Mouse (Mus musculus): ENCODE results near the gene Dut. TPM values are rescaled to one million over a fixed set of nuclear protein-coding genes. Genes with fewer than 3 reads are reported as not detected.

Dut gene
- polyA plus RNA-seq, 1 experiment from 2014 or later = 40.5 TPM

DNA sequence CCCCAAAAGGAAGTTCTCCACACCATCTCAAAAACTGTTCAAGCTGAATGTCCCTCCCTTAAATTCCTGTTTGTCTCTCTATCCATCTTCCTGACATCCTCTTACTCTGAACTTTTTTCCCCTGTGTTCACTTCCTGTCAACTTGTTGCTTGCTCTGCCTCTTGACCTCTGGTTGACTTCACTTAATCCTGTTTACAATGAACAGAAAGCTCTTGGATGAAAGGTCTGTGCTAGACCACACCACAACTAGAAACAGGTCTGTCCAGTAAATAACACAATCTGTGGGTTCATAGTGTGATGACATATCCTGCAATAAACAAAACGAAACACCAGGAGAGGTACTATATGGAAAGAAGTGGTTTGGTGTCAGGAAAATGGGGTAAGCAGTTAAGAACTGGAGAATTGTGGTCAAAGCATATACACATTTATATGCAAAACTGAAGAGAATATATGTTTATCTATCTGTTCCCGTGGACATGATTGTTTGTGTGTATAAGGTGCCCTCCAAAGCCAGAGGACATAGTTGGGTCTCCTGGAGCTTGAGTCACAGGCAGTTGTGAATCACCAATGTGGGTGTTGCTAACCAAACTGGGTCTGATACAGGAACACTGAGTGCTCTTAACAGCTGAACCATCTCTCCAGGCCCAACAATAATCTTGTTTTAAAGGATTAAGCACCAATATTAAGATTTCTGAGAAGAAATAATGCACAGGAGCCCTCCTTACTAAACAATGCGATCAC is 1.3 kb upstream of the Dut start:
- Histone ChIP-seq H3K4me2 (replicated peaks; ENCODE audit: low read depth, low read length) (no peak overlapping the region), H3K9me3 (ENCODE audit: low read length) (no peaks in the 10 kb centered on the region), H3K4me3 (ENCODE audit: low read depth, low read length) (no peak overlapping the region), H3K27me3 (replicated peaks; ENCODE audit: insufficient read depth, low read length) (no peaks in the 10 kb centered on the region), H3K36me3 (ENCODE audit: insufficient read depth, low read length) (no peaks in the 10 kb centered on the region), H3K9ac (replicated peaks; ENCODE audit: low read depth) (no peak overlapping the region), H3K4me1 (ENCODE audit: insufficient read depth, low read depth, low read length) (0 out of 2 replicates have a peak, but pooled peaks cover 6% of the 10 kb centered on the region), H3K27ac (ENCODE audit: low read length) (no peak overlapping the region)
- no peak for TF ChIP-seq EP300 (IDR thresholded peaks at IDR 0.05)
- TF ChIP-seq CTCF (IDR thresholded peaks at IDR 0.05) = no peak
- 59% methylated on average over 3 of the region's 3 CpGs for WGBS
- ATAC-seq (no peak), DNase-seq (ENCODE audit: low spot score) (peak; percentile 50)

DNA sequence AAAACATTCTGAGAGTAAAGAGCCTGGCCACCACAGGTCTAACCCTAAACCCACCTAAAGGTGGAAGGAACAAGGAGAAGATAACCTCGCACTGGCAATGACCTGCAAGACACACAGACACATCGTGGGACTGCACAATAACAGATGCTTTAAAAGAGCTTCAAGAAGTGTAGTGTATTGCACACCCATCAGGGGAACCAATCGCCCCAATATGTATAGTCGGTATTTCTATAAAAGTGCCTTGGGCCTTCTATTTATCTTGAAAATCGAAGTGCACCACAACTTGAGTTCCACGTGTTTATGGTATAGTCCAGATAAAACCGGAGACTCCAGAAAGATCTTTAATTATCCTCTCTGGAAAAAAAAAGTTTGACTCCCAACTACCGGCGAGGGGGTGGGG is 321 bp upstream of the Dut start:
- 12% methylated on average over 9 of the region's 9 CpGs for WGBS
- Histone ChIP-seq H3K4me2 (replicated peaks; ENCODE audit: low read depth, low read length) (peak overlapping the region; percentile 87), H3K27ac (ENCODE audit: low read length) (peak overlapping the region; percentile 82; the same call in 1 of the 2 replicates), H3K36me3 (ENCODE audit: insufficient read depth, low read length) (no peaks in the 10 kb centered on the region), H3K27me3 (replicated peaks; ENCODE audit: insufficient read depth, low read length) (no peaks in the 10 kb centered on the region), H3K4me3 (ENCODE audit: low read depth, low read length) (peak overlapping the region; percentile 66), H3K4me1 (ENCODE audit: insufficient read depth, low read depth, low read length) (0 out of 2 replicates have a peak, but pooled peaks cover 6% of the 10 kb centered on the region), H3K9me3 (ENCODE audit: low read length) (no peaks in the 10 kb centered on the region), H3K9ac (replicated peaks; ENCODE audit: low read depth) (peak overlapping the region; percentile 50)
- no peak for ATAC-seq
- no peak for DNase-seq (ENCODE audit: low spot score)
- TF ChIP-seq CTCF (IDR thresholded peaks at IDR 0.05) (no peak), EP300 (IDR thresholded peaks at IDR 0.05) (no peak)

DNA sequence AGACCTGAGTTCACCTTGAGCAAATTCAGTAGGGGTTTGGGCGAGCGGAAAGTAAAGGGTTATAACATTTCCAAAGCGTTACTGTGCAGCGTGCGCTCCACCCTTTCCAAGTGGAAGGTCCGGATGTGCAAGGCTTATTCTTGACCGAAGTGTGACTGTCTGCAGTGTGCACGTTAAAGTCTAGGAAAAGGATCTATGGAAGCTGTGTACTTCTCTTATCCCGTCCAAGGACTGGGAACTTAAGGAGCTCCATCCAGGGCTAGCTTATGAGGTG is 909 bp downstream of the Dut start:
- peak overlapping the region; percentile 82 for H3K27ac ChIP-seq (ENCODE audit: low read length)
- H3K4me2 ChIP-seq (replicated peaks; ENCODE audit: low read depth, low read length) = peak overlapping the region; percentile 87
- no peaks in the 10 kb centered on the region for H3K36me3 ChIP-seq (ENCODE audit: insufficient read depth, low read length)
- TF ChIP-seq CTCF (IDR thresholded peaks at IDR 0.05) = no peak
- H3K4me1 ChIP-seq (ENCODE audit: insufficient read depth, low read depth, low read length) = 0 out of 2 replicates have a peak, but pooled peaks cover 6% of the 10 kb centered on the region
- no peaks in the 10 kb centered on the region for H3K9me3 ChIP-seq (ENCODE audit: low read length)
- 1% methylated on average over 9 of the region's 9 CpGs for WGBS
- ATAC-seq = peak; percentile 2; the same call in 1 of the 2 replicates
- H3K4me3 ChIP-seq (ENCODE audit: low read depth, low read length) = peak overlapping the region; percentile 66
- H3K27me3 ChIP-seq (replicated peaks; ENCODE audit: insufficient read depth, low read length) = no peaks in the 10 kb centered on the region
- DNase-seq (ENCODE audit: low spot score) = peak; percentile 59
- H3K9ac ChIP-seq (replicated peaks; ENCODE audit: low read depth) = peak overlapping the region; percentile 50

DNA sequence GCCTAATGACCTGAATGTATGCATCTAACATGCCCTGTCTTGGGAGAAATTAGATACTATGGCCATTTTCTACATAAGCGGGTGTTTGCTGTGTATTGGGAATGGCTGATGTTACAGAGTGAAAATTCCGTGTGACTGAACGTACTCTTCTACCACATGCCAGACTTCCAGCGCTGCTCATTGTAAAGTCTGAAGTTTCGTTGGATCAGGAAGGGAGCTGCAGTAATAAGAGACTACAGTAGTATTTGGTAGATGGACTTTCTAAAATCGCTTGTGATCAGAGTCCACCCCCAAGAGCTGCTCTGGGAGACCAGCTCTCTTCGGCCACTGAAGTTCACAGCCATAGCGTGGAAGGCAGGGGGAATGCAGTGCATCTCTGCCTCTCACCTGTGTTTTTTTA is 1.3 kb downstream of the Dut start:
- H3K9ac ChIP-seq (replicated peaks; ENCODE audit: low read depth) = 0 out of 2 replicates have a peak overlapping the region, but pooled peaks have one; percentile 50
- no peaks in the 10 kb centered on the region for H3K36me3 ChIP-seq (ENCODE audit: insufficient read depth, low read length)
- no peaks in the 10 kb centered on the region for H3K27me3 ChIP-seq (replicated peaks; ENCODE audit: insufficient read depth, low read length)
- peak overlapping the region; percentile 82 for H3K27ac ChIP-seq (ENCODE audit: low read length)
- H3K9me3 ChIP-seq (ENCODE audit: low read length) = no peaks in the 10 kb centered on the region
- ATAC-seq (no peak), DNase-seq (ENCODE audit: low spot score) (no peak)
- peak overlapping the region; percentile 66 for H3K4me3 ChIP-seq (ENCODE audit: low read depth, low read length)
- peak overlapping the region; percentile 87 for H3K4me2 ChIP-seq (replicated peaks; ENCODE audit: low read depth, low read length)
- WGBS = 3% methylated on average over 8 of the region's 8 CpGs
- H3K4me1 ChIP-seq (ENCODE audit: insufficient read depth, low read depth, low read length) = 0 out of 2 replicates have a peak, but pooled peaks cover 6% of the 10 kb centered on the region
- TF ChIP-seq CTCF (IDR thresholded peaks at IDR 0.05) (no peak), EP300 (IDR thresholded peaks at IDR 0.05) (no peak)

DNA sequence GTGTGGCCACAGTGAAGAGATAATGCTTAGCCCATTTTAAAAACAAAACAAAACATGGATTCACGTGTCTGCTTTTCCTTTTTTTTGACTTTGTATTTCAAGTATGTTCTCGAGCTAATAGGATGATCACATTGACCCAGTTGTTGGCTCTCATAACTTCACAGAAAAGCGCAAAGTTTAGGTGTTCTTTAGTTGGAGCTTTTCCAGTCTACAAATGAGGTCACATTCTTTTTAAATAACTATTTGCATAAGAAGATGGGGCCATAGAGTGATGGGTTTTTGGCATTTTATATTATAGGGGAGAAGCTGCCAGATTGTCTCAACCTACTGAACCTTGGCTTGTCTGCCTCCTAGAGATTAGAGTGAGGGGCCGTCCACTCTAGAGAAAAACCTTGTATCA is 2.3 kb downstream of the Dut start:
- H3K9ac ChIP-seq (replicated peaks; ENCODE audit: low read depth) = no peak overlapping the region
- no peak overlapping the region for H3K4me3 ChIP-seq (ENCODE audit: low read depth, low read length)

DNA sequence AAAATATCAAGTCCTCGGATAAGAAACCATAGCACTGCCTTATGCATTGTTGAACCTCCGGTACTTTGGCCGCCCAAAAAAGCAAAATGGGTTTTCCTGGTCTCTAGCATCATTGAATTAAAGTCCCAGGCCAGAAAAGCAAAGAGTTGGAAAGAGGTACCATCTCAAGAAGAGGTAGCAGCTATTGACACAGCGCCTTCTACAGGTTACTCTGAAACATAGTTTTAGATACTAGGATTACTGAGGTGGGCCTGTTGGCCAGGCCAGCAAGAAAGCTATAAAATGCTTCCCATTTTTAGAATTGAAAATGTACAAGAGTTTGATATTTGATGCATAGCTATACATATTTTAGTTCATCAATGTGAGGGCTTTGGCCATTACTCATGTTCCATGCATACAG is 2.9 kb downstream of the Dut start:
- Histone ChIP-seq H3K9me3 (ENCODE audit: low read length) (no peaks in the 10 kb centered on the region), H3K4me3 (ENCODE audit: low read depth, low read length) (no peak overlapping the region), H3K9ac (replicated peaks; ENCODE audit: low read depth) (no peak overlapping the region), H3K27ac (ENCODE audit: low read length) (no peak overlapping the region), H3K4me1 (ENCODE audit: insufficient read depth, low read depth, low read length) (0 out of 2 replicates have a peak, but pooled peaks cover 6% of the 10 kb centered on the region), H3K4me2 (replicated peaks; ENCODE audit: low read depth, low read length) (no peak overlapping the region), H3K27me3 (replicated peaks; ENCODE audit: insufficient read depth, low read length) (no peaks in the 10 kb centered on the region), H3K36me3 (ENCODE audit: insufficient read depth, low read length) (0 out of 2 replicates have a peak, but pooled peaks cover 6% of the 10 kb centered on the region)
- DNase-seq (ENCODE audit: low spot score) (no peak), ATAC-seq (no peak)
- TF ChIP-seq EP300 (IDR thresholded peaks at IDR 0.05) (no peak), CTCF (IDR thresholded peaks at IDR 0.05) (peak; percentile 48; the same call in 1 of the 2 replicates)
- WGBS = 87% methylated on average over 4 of the region's 4 CpGs

More for the DNA sequence above, 2.3 kb downstream of the Dut start:
- no peak for DNase-seq (ENCODE audit: low spot score)
- Histone ChIP-seq H3K27me3 (replicated peaks; ENCODE audit: insufficient read depth, low read length) (no peaks in the 10 kb centered on the region), H3K36me3 (ENCODE audit: insufficient read depth, low read length) (0 out of 2 replicates have a peak, but pooled peaks cover 6% of the 10 kb centered on the region), H3K4me2 (replicated peaks; ENCODE audit: low read depth, low read length) (no peak overlapping the region), H3K4me1 (ENCODE audit: insufficient read depth, low read depth, low read length) (0 out of 2 replicates have a peak, but pooled peaks cover 6% of the 10 kb centered on the region), H3K9me3 (ENCODE audit: low read length) (no peaks in the 10 kb centered on the region), H3K27ac (ENCODE audit: low read length) (no peak overlapping the region)
- WGBS = 59% methylated on average over 4 of the region's 4 CpGs
- no peak for TF ChIP-seq CTCF (IDR thresholded peaks at IDR 0.05)
- TF ChIP-seq EP300 (IDR thresholded peaks at IDR 0.05) = no peak
- no peak for ATAC-seq
